Mouse (Mus musculus) E14TG2a.4 (cell line): ENCODE results near the gene Gtpbp3.
A peak's percentile ranks its signal among the peaks of the same experiment; 100 is the strongest.
"Not testable (repeated sequence)": the region's sequence is repeated elsewhere in the genome, so short reads cannot be mapped to it uniquely, and the experiment has no call there.

Experiments
- H3K27me3 ChIP-seq: 2 replicates; pipeline ENCODE4 v1.6.1; 2014; ENCODE audit warnings: low read length, control low read depth; ENCODE audit not compliant: insufficient read depth
- H3K36me3 ChIP-seq: 2 replicates; pipeline ENCODE4 v1.6.1; 2014; ENCODE audit warnings: low read length, control low read depth; ENCODE audit not compliant: insufficient read depth
- H3K4me1 ChIP-seq: replicated peaks from 2 replicates; pipeline ENCODE4 v1.6.1; 2014; ENCODE audit warnings: low read depth, low read length, control low read depth
- H3K4me3 ChIP-seq: replicated peaks from 2 replicates; pipeline ENCODE4 v1.5.1; 2014; ENCODE audit warnings: mild to moderate bottlenecking, low read length
- H3K9me3 ChIP-seq: 2 replicates; pipeline ENCODE4 v1.6.1; 2014; ENCODE audit warnings: low read length, control low read depth
- CTCF ChIP-seq: conservative IDR thresholded peaks from 2 replicates; pipeline ENCODE4 v1.5.1; 2014; ENCODE audit warnings: low read length
- NANOG ChIP-seq: IDR thresholded peaks from 2 replicates; pipeline ENCODE4 v1.6.1; 2014; ENCODE audit warnings: borderline replicate concordance, low read length, mixed read lengths
- POU5F1 ChIP-seq: IDR thresholded peaks from 2 replicates; pipeline ENCODE4 v1.6.1; 2014; ENCODE audit warnings: low read length, borderline replicate concordance

Gtpbp3 gene

DNA sequence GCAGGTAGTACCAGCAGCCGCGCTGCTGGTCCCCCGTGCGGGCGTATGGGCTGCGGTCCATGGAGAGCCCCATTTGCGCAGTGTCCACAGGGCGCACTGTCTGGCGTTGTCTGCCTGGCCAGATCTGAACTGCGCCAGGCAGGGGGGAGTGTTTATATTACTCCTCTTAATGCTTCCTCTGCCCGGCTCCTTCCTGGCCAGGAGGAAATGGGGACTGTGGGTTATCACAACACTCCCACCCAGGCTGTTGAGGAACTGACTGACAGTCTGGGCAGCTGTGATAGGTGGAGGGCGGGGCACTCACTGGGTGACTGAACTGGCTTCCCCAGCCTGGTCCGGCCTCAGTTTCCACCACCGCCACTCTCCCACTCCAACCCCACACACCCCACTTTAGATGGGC lies 23.7 kb downstream of the Gtpbp3 start, which contains the start of gene Plvap:
Gene Plvap, minus strand, starts transcription at position 109 of the 400 bp plus-strand sequence.
- Histone ChIP-seq H3K27me3 (peaks cover 61% of the 10 kb centered on the region), H3K4me3 (peak within 1 kb of the TSS; percentile 70), H3K4me1 (peaks cover 46% of the 10 kb centered on the region), H3K36me3 (no peaks in the 10 kb centered on the region), H3K9me3 (no peaks in the 10 kb centered on the region)
- no peak for TF ChIP-seq POU5F1
- TF ChIP-seq CTCF: no peak
- TF ChIP-seq NANOG: no peak

DNA sequence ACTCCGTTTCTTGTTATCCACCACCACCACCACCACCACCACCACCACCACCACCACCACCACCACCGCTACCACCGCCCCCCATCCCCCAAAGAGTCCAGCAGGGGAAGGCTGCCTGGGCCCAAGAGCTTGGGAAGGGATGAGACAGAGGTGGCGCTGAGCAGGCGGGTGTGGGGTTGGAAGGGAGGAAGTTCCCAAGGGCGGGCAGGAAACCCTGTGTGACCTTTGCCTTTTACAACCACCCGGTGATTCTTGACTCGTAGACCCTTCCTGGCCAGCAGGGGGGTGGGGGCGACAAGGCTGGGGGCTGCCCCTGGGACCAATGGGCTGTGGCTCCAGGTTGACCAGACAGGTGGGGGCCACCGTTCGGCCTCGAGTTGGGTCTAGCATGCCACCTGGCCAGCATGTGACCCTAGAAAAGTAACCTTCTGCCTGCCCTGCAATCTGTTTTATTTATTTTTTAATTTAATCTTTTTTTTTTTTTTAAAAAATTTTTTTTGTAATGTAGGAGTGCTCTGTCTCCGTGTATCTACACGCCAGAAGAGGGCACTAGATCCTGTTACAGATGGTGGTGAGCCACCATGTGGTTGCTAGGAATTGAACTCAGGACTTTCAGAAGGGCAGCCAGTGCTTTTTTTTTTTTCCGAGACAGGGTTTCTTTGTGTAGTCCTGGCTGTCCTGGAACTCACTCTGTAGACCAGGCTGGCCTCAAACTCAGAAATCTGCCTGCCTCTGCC lies 25.3 kb downstream of the Gtpbp3 start:
- TF ChIP-seq NANOG (no peak), POU5F1 (no peak), CTCF (no peak)
- Histone ChIP-seq H3K4me1 (peaks cover 48% of the 10 kb centered on the region), H3K9me3 (no peaks in the 10 kb centered on the region), H3K4me3 (no peak overlapping the region), H3K36me3 (no peaks in the 10 kb centered on the region), H3K27me3 (peaks cover 51% of the 10 kb centered on the region)

DNA sequence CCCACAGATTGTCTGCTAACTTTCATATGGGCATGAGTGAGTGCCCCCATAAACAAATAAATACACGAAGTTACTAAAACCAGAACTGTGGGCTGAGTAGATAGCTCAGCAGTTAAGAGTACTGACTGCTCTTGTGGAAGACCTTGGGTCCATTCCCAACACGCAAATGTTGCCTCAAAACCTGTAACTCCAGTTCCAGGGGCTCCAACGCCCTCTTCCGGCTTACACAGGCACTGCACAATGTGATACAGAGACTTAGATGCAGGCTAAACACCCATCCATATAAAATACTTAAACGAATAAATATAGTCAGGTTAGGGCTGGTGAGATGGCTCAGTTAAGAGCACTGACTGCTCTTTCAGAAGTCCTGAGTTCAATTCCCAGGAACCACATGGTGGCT lies 27.1 kb downstream of the Gtpbp3 start:
- Histone ChIP-seq H3K4me3 (no peak overlapping the region), H3K4me1 (peaks cover 39% of the 10 kb centered on the region), H3K9me3 (peaks cover 5% of the 10 kb centered on the region), H3K36me3 (no peaks in the 10 kb centered on the region), H3K27me3 (peaks cover 39% of the 10 kb centered on the region)
- TF ChIP-seq POU5F1 (no peak), NANOG (no peak), CTCF (peak; percentile 65)

DNA sequence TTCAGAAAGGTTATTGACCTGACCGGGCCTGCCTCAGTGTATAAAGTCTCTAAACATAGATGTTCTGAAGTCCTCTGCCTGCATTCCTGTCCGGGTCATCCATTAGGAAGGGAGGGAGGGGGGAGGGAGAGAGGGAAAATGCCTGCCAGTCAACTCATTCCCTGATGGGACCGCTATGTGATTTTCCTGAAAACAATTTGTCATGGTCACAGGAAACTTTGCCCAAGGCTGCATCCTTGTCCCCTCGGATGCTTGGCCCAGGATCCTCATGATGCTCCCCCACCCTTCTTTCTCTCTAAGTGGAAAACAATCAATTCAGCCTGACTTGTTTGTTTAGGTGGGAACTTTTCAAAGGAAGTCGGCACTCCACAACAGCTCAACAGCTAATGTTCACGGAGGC lies 28.9 kb downstream of the Gtpbp3 start:
- no peak overlapping the region for H3K4me3 ChIP-seq
- peaks cover 40% of the 10 kb centered on the region for H3K4me1 ChIP-seq
- H3K9me3 ChIP-seq: peaks cover 5% of the 10 kb centered on the region
- no peaks in the 10 kb centered on the region for H3K36me3 ChIP-seq
- peaks cover 36% of the 10 kb centered on the region for H3K27me3 ChIP-seq
- TF ChIP-seq POU5F1 (no peak), CTCF (no peak), NANOG (no peak)

DNA sequence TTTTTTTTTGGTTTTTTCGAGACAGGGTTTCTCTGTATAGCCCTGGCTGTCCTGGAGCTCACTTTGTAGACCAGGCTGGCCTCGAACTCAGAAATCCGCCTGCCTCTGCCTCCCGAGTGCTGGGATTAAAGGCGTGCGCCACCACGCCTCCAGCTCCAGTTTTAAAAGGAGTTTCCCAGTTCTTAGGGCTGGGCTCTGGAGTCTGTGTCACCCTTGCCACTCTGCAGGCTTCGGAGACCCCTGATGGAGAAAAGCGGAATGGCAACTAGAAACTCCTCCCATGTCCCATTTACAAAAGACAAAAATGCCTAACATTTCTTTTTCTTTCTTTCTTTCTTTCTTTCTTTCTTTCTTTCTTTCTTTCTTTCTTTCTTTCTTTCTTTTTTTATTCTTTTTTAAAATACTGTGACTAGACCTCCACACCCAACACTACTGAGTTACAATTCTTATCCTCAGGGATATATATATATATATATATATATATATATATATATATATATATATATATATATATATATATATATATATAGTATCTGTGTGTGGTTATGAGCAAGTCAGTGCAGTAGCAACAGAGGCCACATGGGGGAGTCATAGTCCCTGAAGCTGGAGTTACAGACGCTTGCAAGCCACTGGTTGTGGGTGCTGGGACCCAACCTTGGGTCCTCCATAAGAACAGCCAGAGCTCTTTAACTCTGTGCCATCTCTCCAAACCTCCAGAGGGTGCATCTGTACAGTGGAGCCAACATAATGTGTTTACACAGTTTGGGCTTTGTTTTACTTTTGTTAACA lies 31.3 kb downstream of the Gtpbp3 start:
- TF ChIP-seq CTCF: peak; percentile 27; the same call in 1 of the 2 replicates
- not testable (repeated sequence) for H3K9me3 ChIP-seq, H3K4me3 ChIP-seq, H3K36me3 ChIP-seq
- H3K27me3 ChIP-seq: peaks cover 49% of the 10 kb centered on the region
- H3K4me1 ChIP-seq: peaks cover 51% of the 10 kb centered on the region

DNA sequence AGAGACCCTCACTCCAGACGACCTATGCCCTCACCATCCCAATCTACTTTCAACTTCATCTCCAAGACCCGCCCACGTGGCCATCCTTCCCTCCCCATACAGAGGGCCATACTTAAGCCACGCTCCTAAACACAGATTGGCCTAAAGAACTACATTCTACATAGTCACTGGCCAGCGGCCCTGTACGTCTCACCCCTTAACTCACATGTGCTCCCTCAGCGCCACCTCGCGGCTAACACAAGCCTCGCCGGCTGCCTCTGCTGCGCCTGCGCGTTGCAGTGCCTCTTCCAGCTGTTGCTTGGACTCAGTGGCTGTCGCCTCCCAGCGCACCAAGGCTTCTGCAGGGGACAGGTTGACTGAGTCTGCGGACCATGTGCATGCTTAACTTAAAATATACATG lies 33.7 kb downstream of the Gtpbp3 start:
- Histone ChIP-seq H3K9me3 (peaks cover 5% of the 10 kb centered on the region), H3K36me3 (no peaks in the 10 kb centered on the region), H3K4me3 (peak overlapping the region; percentile 43), H3K4me1 (peaks cover 68% of the 10 kb centered on the region), H3K27me3 (peaks cover 63% of the 10 kb centered on the region)
- no peak for TF ChIP-seq POU5F1
- peak; percentile 56 for TF ChIP-seq CTCF
- no peak for TF ChIP-seq NANOG

DNA sequence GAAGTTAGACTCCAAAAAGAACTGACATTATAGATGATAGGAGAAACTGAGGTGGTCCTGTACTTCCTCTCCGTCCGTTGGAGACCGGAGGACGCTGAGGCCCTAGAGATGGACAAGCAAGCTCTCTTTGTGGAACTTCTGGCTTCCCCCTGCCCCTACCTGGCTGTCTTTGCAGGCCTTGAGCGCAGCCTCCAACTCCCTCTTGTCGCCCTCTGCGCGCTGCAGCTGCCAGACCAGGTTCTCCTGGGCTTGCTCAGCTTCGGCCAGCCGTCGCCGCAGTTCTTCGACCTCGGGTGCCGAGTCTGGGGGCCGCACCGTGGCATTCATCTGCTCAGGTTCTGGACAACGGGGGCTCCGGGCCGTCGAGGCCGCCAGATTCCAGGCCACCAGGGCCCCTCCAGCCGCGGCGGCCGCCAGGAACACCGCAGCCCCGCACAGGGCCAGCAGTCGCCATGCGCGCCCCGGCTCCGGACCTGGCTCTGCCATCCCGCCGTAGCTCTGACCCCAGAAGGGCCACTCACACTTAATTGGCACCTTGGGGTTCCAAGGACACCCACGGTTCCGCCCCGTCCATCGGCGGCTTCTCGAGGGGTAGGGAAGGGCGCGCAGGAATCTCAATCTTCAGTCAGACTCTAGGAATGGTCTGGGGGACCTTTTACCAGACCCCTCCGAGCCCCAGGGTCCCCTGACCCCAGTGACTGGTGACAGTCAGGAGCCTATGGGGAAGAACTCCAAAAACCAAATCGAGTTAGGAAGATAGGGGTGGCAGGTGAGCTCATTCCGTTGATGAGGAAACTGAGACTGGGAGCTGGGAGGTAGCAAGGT lies 37.5 kb downstream of the Gtpbp3 start, which contains the start of gene Ccdc194:
Gene Ccdc194, minus strand, starts transcription at position 486 of the 825 bp plus-strand sequence.
- Histone ChIP-seq H3K27me3 (peaks cover 70% of the 10 kb centered on the region), H3K9me3 (no peaks in the 10 kb centered on the region), H3K36me3 (no peaks in the 10 kb centered on the region), H3K4me3 (peak within 1 kb of the TSS; percentile 68), H3K4me1 (peaks cover 82% of the 10 kb centered on the region)
- TF ChIP-seq CTCF (no peak), POU5F1 (no peak), NANOG (no peak)

DNA sequence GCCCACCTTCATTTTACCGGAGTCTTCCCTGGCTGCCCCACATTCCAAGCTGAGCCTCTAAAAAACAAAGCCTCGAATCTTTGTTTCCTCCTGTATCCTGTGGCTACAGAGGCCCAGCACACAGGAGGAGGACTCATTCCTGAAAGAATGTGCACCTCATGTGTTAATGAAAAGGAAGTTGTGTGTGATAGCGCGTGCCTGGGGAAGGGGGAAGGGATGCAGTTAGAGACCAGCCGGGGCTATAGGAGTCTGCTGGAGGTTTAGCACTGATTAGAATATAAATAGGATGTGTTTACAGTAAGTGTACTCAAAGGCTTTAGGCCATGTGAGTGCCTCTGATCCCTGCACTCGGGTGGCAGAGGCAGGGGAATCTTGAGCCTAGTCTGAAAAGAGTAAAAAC lies 38.4 kb downstream of the Gtpbp3 start:
- Histone ChIP-seq H3K27me3 (peaks cover 61% of the 10 kb centered on the region), H3K9me3 (no peaks in the 10 kb centered on the region), H3K36me3 (no peaks in the 10 kb centered on the region), H3K4me3 (peak overlapping the region; percentile 68; the same call in 1 of the 2 replicates), H3K4me1 (peaks cover 78% of the 10 kb centered on the region)
- peak; percentile 77 for TF ChIP-seq NANOG
- no peak for TF ChIP-seq CTCF
